Mouse (Mus musculus) lung, embryonic 15.5 days (tissue): Measurements from ENCODE around the gene Ptpn3. TPM values are rescaled to one million over a fixed set of nuclear protein-coding genes. Genes with fewer than 3 reads are reported as not detected.

Source experiments
- ATAC-seq: fragments of 200-750 bp; cut with Nextera tagmentation; 2 replicates; pipeline ENCODE4 v1.8.0; 2017; ENCODE audit warnings: moderate number of reproducible peaks, borderline replicate concordance; ENCODE audit not compliant: low FRiP score, low TSS enrichment; ENCODE audit errors: extremely low read depth
- H3K27ac ChIP-seq: fragments of 300-500 bp; sonication (generic); 2 replicates; pipeline ENCODE4 v1.5.1; 2015; ENCODE audit warnings: moderate library complexity, mild to moderate bottlenecking, inconsistent platforms
- H3K27me3 ChIP-seq: fragments of 300-500 bp; sonication (generic); 2 replicates; pipeline ENCODE4 v1.6.1; 2015; ENCODE audit warnings: inconsistent platforms
- H3K36me3 ChIP-seq: fragments of 300-500 bp; sonication (generic); 2 replicates; pipeline ENCODE4 v1.6.1; 2015; ENCODE audit warnings: inconsistent platforms
- H3K4me1 ChIP-seq: fragments of 300-500 bp; sonication (generic); 2 replicates; pipeline ENCODE4 v1.6.1; 2015; ENCODE audit warnings: inconsistent platforms
- H3K4me2 ChIP-seq: fragments of 300-500 bp; sonication (generic); 2 replicates; pipeline ENCODE4 v1.6.1; 2015; ENCODE audit warnings: inconsistent platforms, mild to moderate bottlenecking, moderate library complexity
- H3K4me3 ChIP-seq: fragments of 300-500 bp; sonication (generic); 2 replicates; pipeline ENCODE4 v1.5.1; 2015; ENCODE audit warnings: mild to moderate bottlenecking, inconsistent platforms
- H3K9ac ChIP-seq: fragments of 300-500 bp; sonication (generic); 2 replicates; pipeline ENCODE4 v1.6.1; 2015; ENCODE audit warnings: inconsistent platforms
- H3K9me3 ChIP-seq: fragments of 300-500 bp; sonication (generic); 2 replicates; pipeline ENCODE4 v1.6.1; 2016; ENCODE audit warnings: inconsistent platforms
- WGBS: fragments of 180-500 bp; shearing (Covaris S2); methylation state at CpG from one replicate; pipeline ENCODE4 v1.1.7; 2015; 5-methylcytosine and 5-hydroxymethylcytosine counted together
- polyA plus RNA-seq: library from polyadenylated mRNA; unstranded; fragments of >200 nt; fragmentation: Nextera tagmentation; extraction: Ambion mirVana; gene quantifications from 2 replicates; pipeline ENCODE4 v1.2.1, GENCODE M21; 2015

The Ptpn3 gene
- polyA plus RNA-seq, 1 experiment from 2014 or later: 4.6 TPM

- Histone ChIP-seq H3K36me3 (no peaks in the 10 kb centered on the region), H3K4me3 (no peak overlapping the region), H3K4me1 (peaks cover 11% of the 10 kb centered on the region), H3K9me3 (no peaks in the 10 kb centered on the region), H3K9ac (no peak overlapping the region), H3K4me2 (no peak overlapping the region), H3K27ac (no peak overlapping the region), H3K27me3 (peaks cover 24% of the 10 kb centered on the region)
- WGBS: 75% methylated on average over 8 of the region's 8 CpGs
- no peak for ATAC-seq
Observed at GRCm38 (mm10) chr4:57312256-57313166, 10.9 kb upstream of the Ptpn3 start.

- Histone ChIP-seq H3K4me1 (peaks cover 11% of the 10 kb centered on the region), H3K4me2 (no peak overlapping the region), H3K9ac (no peak overlapping the region), H3K4me3 (no peak overlapping the region), H3K27me3 (peaks cover 29% of the 10 kb centered on the region), H3K27ac (no peak overlapping the region), H3K9me3 (no peaks in the 10 kb centered on the region), H3K36me3 (no peaks in the 10 kb centered on the region)
- no peak for ATAC-seq
- WGBS: 75% methylated on average over 4 of the region's 4 CpGs
Observed at GRCm38 (mm10) chr4:57311750-57312149, 10.1 kb upstream of the Ptpn3 start.

GRCm38 (mm10) chr4:57308214-57309000 lies 6.8 kb upstream of the Ptpn3 start:
- peak overlapping the region; percentile 53 for H3K4me2 ChIP-seq
- WGBS: 15% methylated on average over 26 of the region's 26 CpGs
- H3K9me3 ChIP-seq: no peaks in the 10 kb centered on the region
- H3K27ac ChIP-seq: no peak overlapping the region
- H3K36me3 ChIP-seq: no peaks in the 10 kb centered on the region
- H3K4me1 ChIP-seq: peaks cover 11% of the 10 kb centered on the region
- H3K4me3 ChIP-seq: peak overlapping the region; percentile 15; the same call in 1 of the 2 replicates
- peak; percentile 65 for ATAC-seq
- H3K9ac ChIP-seq: no peak overlapping the region
- H3K27me3 ChIP-seq: peaks cover 31% of the 10 kb centered on the region

- no peak for ATAC-seq
- no peak overlapping the region for H3K27ac ChIP-seq
Observed at GRCm38 (mm10) chr4:57307747-57308146, 6.1 kb upstream of the Ptpn3 start.

GRCm38 (mm10) chr4:57306260-57306659 lies 4.6 kb upstream of the Ptpn3 start:
- no peak for ATAC-seq
- Histone ChIP-seq H3K4me1 (peaks cover 18% of the 10 kb centered on the region), H3K9me3 (no peaks in the 10 kb centered on the region), H3K9ac (no peak overlapping the region), H3K27ac (no peak overlapping the region), H3K36me3 (no peaks in the 10 kb centered on the region), H3K27me3 (peaks cover 33% of the 10 kb centered on the region), H3K4me2 (no peak overlapping the region), H3K4me3 (no peak overlapping the region)
- WGBS: 80% methylated on average over 4 of the region's 4 CpGs

More at GRCm38 (mm10) chr4:57307747-57308146, 6.1 kb upstream of the Ptpn3 start:
- WGBS: 64% methylated on average over 4 of the region's 4 CpGs
- Histone ChIP-seq H3K4me3 (no peak overlapping the region), H3K9ac (no peak overlapping the region), H3K36me3 (no peaks in the 10 kb centered on the region), H3K4me1 (peaks cover 11% of the 10 kb centered on the region), H3K27me3 (peaks cover 33% of the 10 kb centered on the region), H3K4me2 (no peak overlapping the region), H3K9me3 (no peaks in the 10 kb centered on the region)

- peaks cover 33% of the 10 kb centered on the region for H3K27me3 ChIP-seq
- ATAC-seq: no peak
Observed at GRCm38 (mm10) chr4:57305644-57306043, 4.0 kb upstream of the Ptpn3 start.

GRCm38 (mm10) chr4:57300469-57301409 lies 898 bp downstream of the Ptpn3 start:
- H3K4me1 ChIP-seq: peaks cover 29% of the 10 kb centered on the region
- peak overlapping the region; percentile 87 for H3K27ac ChIP-seq
- H3K9me3 ChIP-seq: no peaks in the 10 kb centered on the region
- H3K27me3 ChIP-seq: peaks cover 37% of the 10 kb centered on the region; the same call in 1 of the 2 replicates
- no peaks in the 10 kb centered on the region for H3K36me3 ChIP-seq
- peak overlapping the region; percentile 85 for H3K4me2 ChIP-seq
- WGBS: under 1% methylated on average over 37 of the region's 37 CpGs
- H3K9ac ChIP-seq: peak overlapping the region; percentile 69
- ATAC-seq: no peak
- peak overlapping the region; percentile 81 for H3K4me3 ChIP-seq

More at GRCm38 (mm10) chr4:57305644-57306043, 4.0 kb upstream of the Ptpn3 start:
- H3K4me2 ChIP-seq: no peak overlapping the region
- no peak overlapping the region for H3K4me3 ChIP-seq
- H3K9ac ChIP-seq: no peak overlapping the region
- peaks cover 23% of the 10 kb centered on the region for H3K4me1 ChIP-seq
- H3K9me3 ChIP-seq: no peaks in the 10 kb centered on the region
- WGBS: 50% methylated on average over 7 of the region's 7 CpGs
- no peak overlapping the region for H3K27ac ChIP-seq
- no peaks in the 10 kb centered on the region for H3K36me3 ChIP-seq

- no peaks in the 10 kb centered on the region for H3K9me3 ChIP-seq
- peaks cover 38% of the 10 kb centered on the region for H3K4me1 ChIP-seq
- under 1% methylated on average over 85 of the region's 97 CpGs for WGBS
- H3K4me3 ChIP-seq: peak overlapping the region; percentile 81
- peak overlapping the region; percentile 85 for H3K4me2 ChIP-seq
- no peaks in the 10 kb centered on the region for H3K36me3 ChIP-seq
- H3K27me3 ChIP-seq: peaks cover 37% of the 10 kb centered on the region; the same call in 1 of the 2 replicates
- peak; percentile 45 for ATAC-seq
- peak overlapping the region; percentile 87 for H3K27ac ChIP-seq
- H3K9ac ChIP-seq: peak overlapping the region; percentile 69
Observed at GRCm38 (mm10) chr4:57299701-57300468, 1.8 kb downstream of the Ptpn3 start.

GRCm38 (mm10) chr4:57299308-57299700 lies 2.3 kb downstream of the Ptpn3 start:
- peak overlapping the region; percentile 85 for H3K4me2 ChIP-seq
- H3K4me3 ChIP-seq: peak overlapping the region; percentile 81
- peaks cover 41% of the 10 kb centered on the region for H3K4me1 ChIP-seq
- ATAC-seq: no peak
- 4% methylated on average over 9 of the region's 9 CpGs for WGBS
- H3K27ac ChIP-seq: 0 out of 2 replicates have a peak overlapping the region, but pooled peaks have one; percentile 34
- H3K9ac ChIP-seq: peak overlapping the region; percentile 69
- peaks cover 37% of the 10 kb centered on the region; the same call in 1 of the 2 replicates for H3K27me3 ChIP-seq
- no peaks in the 10 kb centered on the region for H3K36me3 ChIP-seq
- H3K9me3 ChIP-seq: no peaks in the 10 kb centered on the region

GRCm38 (mm10) chr4:57298181-57298580 lies 3.5 kb downstream of the Ptpn3 start:
- WGBS: 76% methylated on average over 4 of the region's 4 CpGs

More at GRCm38 (mm10) chr4:57298181-57298580, 3.5 kb downstream of the Ptpn3 start:
- H3K4me2 ChIP-seq: no peak overlapping the region
- H3K36me3 ChIP-seq: no peaks in the 10 kb centered on the region
- H3K4me3 ChIP-seq: no peak overlapping the region
- H3K27ac ChIP-seq: no peak overlapping the region
- H3K9me3 ChIP-seq: no peaks in the 10 kb centered on the region
- ATAC-seq: no peak
- peaks cover 37% of the 10 kb centered on the region; the same call in 1 of the 2 replicates for H3K27me3 ChIP-seq
- H3K9ac ChIP-seq: no peak overlapping the region
- H3K4me1 ChIP-seq: peaks cover 43% of the 10 kb centered on the region
